Comparison of ENCODE assay signal across 24 mouse cellular contexts in genomic region chr9:108928424-108928823, GRCm38 (mm10). TPM values are rescaled to one million over a fixed set of nuclear protein-coding genes. Genes with fewer than 3 reads are reported as not detected.
DNase-seq lines count a peak whose midpoint lies in the region; ATAC-seq and TF ChIP-seq lines count a peak whose summit lies in the region.
"Had no signal": no experiment of that assay in that cellular context is flagged by ENCODE, and none has a peak within 500 bp of the region (broad histone marks: within the 10 kb centered on the region; RNA-seq: fewer than 3 reads in every experiment).

No protein-coding gene starts in this region.

- H3K4me3 ChIP-seq in intestine, embryonic 15.5 days (replicated peaks) = no peak overlapping the region
- no peak overlapping the region for H3K4me3 ChIP-seq in intestine, embryonic 16.5 days (ENCODE audit: low read length)
- no peak overlapping the region for H3K4me3 ChIP-seq in intestine, postnatal 0 days (ENCODE audit: low read depth, low read length)
- no peak overlapping the region for H3K4me3 ChIP-seq in small intestine, adult 2 months (ENCODE audit: low read depth, low read length)
- no peak overlapping the region for H3K4me3 ChIP-seq in forebrain, embryonic 10.5 days

- 62% methylated on average over 3 of the region's 3 CpGs for WGBS in intestine, embryonic 15.5 days
- 62% methylated on average over 3 of the region's 3 CpGs for WGBS in intestine, embryonic 16.5 days
- WGBS in intestine, postnatal 0 days = 27% methylated on average over 3 of the region's 3 CpGs
- 31% methylated on average over 3 of the region's 3 CpGs for WGBS in small intestine, adult 2 months
- WGBS in forebrain, embryonic 10.5 days = 88% methylated on average over 3 of the region's 3 CpGs

- ATAC-seq in intestine, embryonic 15.5 days = peak; percentile 26; the same call in 1 of the 2 replicates
- ATAC-seq in intestine, embryonic 16.5 days = peak; percentile 75
- ATAC-seq in intestine, postnatal 0 days = peak; percentile 53
- ATAC-seq: activated CD4-positive, CD25-positive, alpha-beta regulatory T cell, adult 4 months; CD4-positive, CD25-positive, alpha-beta regulatory T cell, adult 4 months had no signal

- DNase-seq in testis, postnatal 10 days (ENCODE audit: low spot score) = no peak
- no peak for DNase-seq in gastrocnemius, postnatal 25 days
- no peak for DNase-seq in forebrain, embryonic 10.5 days (ENCODE audit: extremely low spot score, low spot score)
- DNase-seq in kidney, postnatal 36 days = no peak
- DNase-seq: adrenal gland, adult 2 months; adrenal gland, adult 8-10 months; adrenal gland, postnatal 10 days; adrenal gland, postnatal 14 days; adrenal gland, postnatal 25 days; adrenal gland, postnatal 36 days; B cell, adult 2 months; cerebellum, adult 11 months; cerebellum, adult 11-12 months had no signal

- TF ChIP-seq POLR2A in small intestine, adult 2 months (IDR thresholded peaks at IDR 0.05; ENCODE audit: low read depth, low read length) = no peak

- H3K9me3 ChIP-seq in intestine, embryonic 15.5 days = no peaks in the 10 kb centered on the region
- H3K9me3 ChIP-seq in intestine, embryonic 16.5 days (ENCODE audit: control insufficient read depth, low read length) = no peaks in the 10 kb centered on the region
- no peaks in the 10 kb centered on the region for H3K9me3 ChIP-seq in intestine, postnatal 0 days (ENCODE audit: control insufficient read depth)
- H3K9me3 ChIP-seq in forebrain, embryonic 10.5 days = no peaks in the 10 kb centered on the region
- H3K9me3 ChIP-seq: G1E had no signal

- no peak overlapping the region for H3K9ac ChIP-seq in intestine, embryonic 15.5 days
- H3K9ac ChIP-seq in intestine, embryonic 16.5 days (ENCODE audit: low read depth, low read length) = no peak overlapping the region
- H3K9ac ChIP-seq in intestine, postnatal 0 days (ENCODE audit: low read depth, low read length) = no peak overlapping the region

- H3K4me1 ChIP-seq in intestine, embryonic 15.5 days (replicated peaks) = peaks cover 5% of the 10 kb centered on the region; the same call in 1 of the 2 replicates
- H3K4me1 ChIP-seq in intestine, embryonic 16.5 days (ENCODE audit: control insufficient read depth, insufficient read depth, low read length) = no peaks in the 10 kb centered on the region
- H3K4me1 ChIP-seq in intestine, postnatal 0 days (replicated peaks; ENCODE audit: control insufficient read depth, insufficient read depth, low read length) = no peaks in the 10 kb centered on the region
- H3K4me1 ChIP-seq in small intestine, adult 2 months (ENCODE audit: control insufficient read depth, insufficient read depth, insufficient read length, low read length) = peaks cover 27% of the 10 kb centered on the region
- H3K4me1 ChIP-seq in forebrain, embryonic 10.5 days = peaks cover 5% of the 10 kb centered on the region

- 0 out of 2 replicates have a peak, but pooled peaks cover 2% of the 10 kb centered on the region for H3K27me3 ChIP-seq in intestine, embryonic 15.5 days (replicated peaks)
- no peaks in the 10 kb centered on the region for H3K27me3 ChIP-seq in intestine, embryonic 16.5 days (replicated peaks; ENCODE audit: control insufficient read depth, insufficient read depth, low read length)
- no peaks in the 10 kb centered on the region; the same call in 1 of the 2 replicates for H3K27me3 ChIP-seq in intestine, postnatal 0 days (replicated peaks; ENCODE audit: control insufficient read depth, insufficient read depth, low read length)
- no peaks in the 10 kb centered on the region for H3K27me3 ChIP-seq in small intestine, adult 2 months (ENCODE audit: control insufficient read depth, insufficient read depth, low read length)
- no peaks in the 10 kb centered on the region for H3K27me3 ChIP-seq in forebrain, embryonic 10.5 days (ENCODE audit: poor library complexity, severe bottlenecking)
- H3K27me3 ChIP-seq: CH12.LX had no signal

- H3K36me3 ChIP-seq in intestine, embryonic 15.5 days = no peaks in the 10 kb centered on the region
- no peaks in the 10 kb centered on the region for H3K36me3 ChIP-seq in intestine, embryonic 16.5 days (ENCODE audit: control insufficient read depth, insufficient read depth, low read length)
- H3K36me3 ChIP-seq in intestine, postnatal 0 days (ENCODE audit: control insufficient read depth, insufficient read depth) = no peaks in the 10 kb centered on the region
- H3K36me3 ChIP-seq in small intestine, adult 2 months (ENCODE audit: control insufficient read depth, insufficient read depth, low read length) = no peaks in the 10 kb centered on the region
- no peaks in the 10 kb centered on the region for H3K36me3 ChIP-seq in forebrain, embryonic 10.5 days (replicated peaks)
- H3K36me3 ChIP-seq: G1E had no signal

- no peak overlapping the region for H3K27ac ChIP-seq in intestine, embryonic 15.5 days
- no peak overlapping the region for H3K27ac ChIP-seq in intestine, embryonic 16.5 days (ENCODE audit: low read length)
- no peak overlapping the region for H3K27ac ChIP-seq in intestine, postnatal 0 days (ENCODE audit: low read depth, low read length)
- peak overlapping the region; percentile 84 for H3K27ac ChIP-seq in small intestine, adult 2 months (ENCODE audit: insufficient read depth, low read depth, low read length)
- no peak overlapping the region for H3K27ac ChIP-seq in forebrain, embryonic 10.5 days

- H3K4me2 ChIP-seq in intestine, embryonic 15.5 days (replicated peaks) = no peak overlapping the region
- no peak overlapping the region for H3K4me2 ChIP-seq in intestine, embryonic 16.5 days (ENCODE audit: low read depth, low read length)
- no peak overlapping the region for H3K4me2 ChIP-seq in intestine, postnatal 0 days (replicated peaks; ENCODE audit: low read depth)

- TF ChIP-seq CTCF in intestine, postnatal 0 days (IDR thresholded peaks at IDR 0.05; ENCODE audit: low read depth) = no peak
- no peak for TF ChIP-seq CTCF in small intestine, adult 2 months (IDR thresholded peaks at IDR 0.05; ENCODE audit: extremely low read depth, insufficient read length, insufficient replicate concordance, low read depth, low read length)

RNA-seq across cellular contexts. Expression of gene Uqcrc1, which starts 8.0 kb away (rescaled TPM):
- polyA plus RNA-seq in intestine, embryonic 15.5 days (2015; fragmentation: Nextera tagmentation; extraction: Ambion mirVana) = 568 and 640 TPM in 2 replicates
- 730 and 748 TPM in 2 replicates for polyA plus RNA-seq in intestine, embryonic 16.5 days (2015; fragmentation: Nextera tagmentation; extraction: Ambion mirVana)
- 557 and 585 TPM in 2 replicates for polyA plus RNA-seq in intestine, postnatal 0 days (2015; fragmentation: Nextera tagmentation; extraction: Ambion mirVana)
- polyA plus RNA-seq in small intestine, adult 2 months (2012; rRNA removed) = 991 and 1,216 TPM in 2 replicates
- total RNA-seq in gastrocnemius, postnatal 25 days (2021) = 1,000 to 10,000 TPM; 1,091 to 1,107 TPM
- polyA plus RNA-seq in forebrain, embryonic 10.5 days (2016; fragmentation: Nextera tagmentation; extraction: Ambion mirVana) = 468 and 481 TPM in 2 replicates

RNA-seq across cellular contexts. Expression of gene Tmem89, which starts 14.0 kb away (rescaled TPM):
- 0.34 TPM in 1 of 2 replicates, not detected in the other for polyA plus RNA-seq in intestine, embryonic 15.5 days (2015; fragmentation: Nextera tagmentation; extraction: Ambion mirVana)
- polyA plus RNA-seq in intestine, embryonic 16.5 days (2015; fragmentation: Nextera tagmentation; extraction: Ambion mirVana) = 0.18 TPM in 1 of 2 replicates, not detected in the other
- polyA plus RNA-seq in intestine, postnatal 0 days (2015; fragmentation: Nextera tagmentation; extraction: Ambion mirVana) = 0.21 TPM in 1 of 2 replicates, not detected in the other
- 33.6 and 39.0 TPM in 2 replicates for polyA plus RNA-seq in small intestine, adult 2 months (2012; rRNA removed)
- not detected for total RNA-seq in gastrocnemius, postnatal 25 days (2021)
- not detected in 2 replicates for polyA plus RNA-seq in forebrain, embryonic 10.5 days (2016; fragmentation: Nextera tagmentation; extraction: Ambion mirVana)
- total RNA-seq: adrenal gland, postnatal 10 days; adrenal gland, postnatal 14 days; adrenal gland, postnatal 25 days; adrenal gland, postnatal 36 days; CH12.LX; G1E; MEL had no signal
- polyA plus RNA-seq: activated CD4-positive, CD25-positive, alpha-beta regulatory T cell, adult 4 months; C2C12; G1E; Patski had no signal

RNA-seq across cellular contexts. Expression of gene Col7a1, which starts 25.0 kb away (rescaled TPM):
- 0.85 and 2.4 TPM in 2 replicates for polyA plus RNA-seq in intestine, embryonic 15.5 days (2015; fragmentation: Nextera tagmentation; extraction: Ambion mirVana)
- polyA plus RNA-seq in intestine, embryonic 16.5 days (2015; fragmentation: Nextera tagmentation; extraction: Ambion mirVana) = 0.99 and 1.2 TPM in 2 replicates
- 1.9 and 3.1 TPM in 2 replicates for polyA plus RNA-seq in intestine, postnatal 0 days (2015; fragmentation: Nextera tagmentation; extraction: Ambion mirVana)
- polyA plus RNA-seq in small intestine, adult 2 months (2012; rRNA removed) = 3.4 and 9.7 TPM in 2 replicates
- total RNA-seq in gastrocnemius, postnatal 25 days (2021) = 1 to 10 TPM; 1.6 to 3.5 TPM
- polyA plus RNA-seq in forebrain, embryonic 10.5 days (2016; fragmentation: Nextera tagmentation; extraction: Ambion mirVana) = 1.5 and 2.3 TPM in 2 replicates
- polyA plus RNA-seq: activated CD4-positive, CD25-positive, alpha-beta regulatory T cell, adult 4 months; CD4-positive, CD25-positive, alpha-beta regulatory T cell, adult 4 months had no signal

RNA-seq across cellular contexts. Expression of gene Ucn2, which starts 57.4 kb away (rescaled TPM):
- not detected in 2 replicates for polyA plus RNA-seq in intestine, embryonic 15.5 days (2015; fragmentation: Nextera tagmentation; extraction: Ambion mirVana)
- not detected in 2 replicates for polyA plus RNA-seq in intestine, embryonic 16.5 days (2015; fragmentation: Nextera tagmentation; extraction: Ambion mirVana)
- not detected in 2 replicates for polyA plus RNA-seq in intestine, postnatal 0 days (2015; fragmentation: Nextera tagmentation; extraction: Ambion mirVana)
- polyA plus RNA-seq in small intestine, adult 2 months (2012; rRNA removed) = 0.23 and 0.56 TPM in 2 replicates
- under 1 TPM; 0.23 to 0.24 TPM for total RNA-seq in gastrocnemius, postnatal 25 days (2021)
- not detected in 2 replicates for polyA plus RNA-seq in forebrain, embryonic 10.5 days (2016; fragmentation: Nextera tagmentation; extraction: Ambion mirVana)
- total RNA-seq: CH12.LX had no signal
- polyA plus RNA-seq: activated CD4-positive, CD25-positive, alpha-beta regulatory T cell, adult 4 months; CD4-positive, CD25-positive, alpha-beta regulatory T cell, adult 4 months; G1E had no signal

Comparison
In these comparisons a context has a peak if more than half of its experiments do, and no peak if none do; other contexts are left out.
1. RNA of gene Tmem89, which starts 14.0 kb away (polyA plus RNA-seq): 33.6 to 39.0 TPM in small intestine, adult 2 months; 0.18 TPM in intestine, embryonic 16.5 days, 0.34 TPM in intestine, embryonic 15.5 days, not detected in forebrain, embryonic 10.5 days and 0.21 TPM in intestine, postnatal 0 days; every median in the first group is over 10 times any median in the second.
2. Peak in every context shown above with its lines, with median percentiles within 50 percentile points of each other: ATAC-seq.